Mouse (Mus musculus) limb, embryonic 10.5 days (tissue): Measurements from ENCODE around the gene Fam120a. TPM values are rescaled to one million over a fixed set of nuclear protein-coding genes. Genes with fewer than 3 reads are reported as not detected.

Source experiments
- DNase-seq: peaks from one replicate; pipeline ENCODE4 v3.0.0-alpha.2; 2017; ENCODE audit warnings: low spot score
- H3K27ac ChIP-seq: fragments of 300-500 bp; sonication (generic); 2 replicates; pipeline ENCODE4 v1.5.1; 2016; ENCODE audit warnings: mild to moderate bottlenecking
- H3K27me3 ChIP-seq: fragments of 300-500 bp; sonication (generic); 2 replicates; pipeline ENCODE4 v1.6.1; 2016; ENCODE audit warnings: low read depth, mild to moderate bottlenecking; ENCODE audit not compliant: poor library complexity, severe bottlenecking
- H3K36me3 ChIP-seq: fragments of 300-500 bp; sonication (generic); 2 replicates; pipeline ENCODE4 v1.6.1; 2016; ENCODE audit warnings: mild to moderate bottlenecking, moderate library complexity
- H3K4me1 ChIP-seq: fragments of 300-500 bp; sonication (generic); 2 replicates; pipeline ENCODE4 v1.6.1; 2016
- H3K4me3 ChIP-seq: fragments of 300-500 bp; sonication (generic); 2 replicates; pipeline ENCODE4 v1.5.1; 2016; ENCODE audit warnings: mild to moderate bottlenecking, moderate library complexity
- H3K9me3 ChIP-seq: fragments of 300-500 bp; sonication (generic); replicated peaks from 2 replicates; pipeline ENCODE4 v1.6.1; 2016; ENCODE audit warnings: mild to moderate bottlenecking
- WGBS: fragments of 180-500 bp; shearing (Covaris S2); methylation state at CpG from one replicate; pipeline ENCODE4 v1.1.7; 2016; 5-methylcytosine and 5-hydroxymethylcytosine counted together
- polyA plus RNA-seq: library from polyadenylated mRNA; unstranded; fragments of >200 nt; fragmentation: Nextera tagmentation; extraction: Ambion mirVana; gene quantifications from 2 replicates; pipeline ENCODE4 v1.2.1, GENCODE M21; 2016

The Fam120a gene
- polyA plus RNA-seq, 1 experiment from 2014 or later = 15.3 TPM

DNA sequence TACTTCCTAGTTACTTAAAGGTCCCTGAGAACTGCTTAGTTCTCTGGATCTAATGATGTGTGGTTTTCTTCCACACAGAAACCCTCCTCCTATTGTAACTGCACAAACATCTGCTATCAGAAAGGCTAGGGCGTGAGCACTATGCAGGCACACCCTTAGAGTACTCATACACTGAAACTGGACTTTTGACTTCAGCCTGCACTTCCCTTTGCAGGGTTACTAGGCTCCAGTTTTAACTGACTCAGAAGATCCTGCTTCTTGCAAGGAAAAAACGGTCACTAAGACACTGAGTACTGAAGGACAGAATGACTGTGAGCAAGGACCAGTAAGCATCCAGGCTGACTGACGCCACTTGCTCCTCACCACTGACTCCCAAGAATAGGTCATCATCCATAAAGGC lies 5.3 kb downstream of the Fam120a start:
- DNase-seq = no peak
- H3K4me3 ChIP-seq = no peak overlapping the region
- peaks cover 6% of the 10 kb centered on the region; the same call in 1 of the 2 replicates for H3K36me3 ChIP-seq

DNA sequence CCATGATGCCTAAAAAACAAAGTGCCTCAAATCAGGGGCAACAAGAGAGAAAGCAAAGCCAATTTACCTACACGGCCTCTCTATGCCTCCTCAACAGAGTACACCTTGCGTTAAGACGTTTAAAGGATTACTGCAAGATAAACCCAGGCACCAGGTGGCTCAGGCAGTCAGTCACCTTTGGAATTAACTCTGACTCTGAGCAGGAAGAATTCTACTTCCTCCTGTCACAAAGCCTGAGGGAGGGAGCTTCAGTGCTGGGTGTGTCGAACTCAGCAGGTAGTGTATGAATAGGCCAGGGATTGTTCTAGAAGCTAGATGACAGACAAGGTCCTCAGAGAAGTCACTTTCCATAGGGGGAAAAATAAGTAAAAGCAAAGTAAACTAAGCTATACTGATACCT lies 9.2 kb downstream of the Fam120a start:
- 80% methylated on average over 4 of the region's 4 CpGs for WGBS
- no peaks in the 10 kb centered on the region for H3K9me3 ChIP-seq
- DNase-seq = no peak
- no peak overlapping the region for H3K4me3 ChIP-seq
- peaks cover 6% of the 10 kb centered on the region; the same call in 1 of the 2 replicates for H3K36me3 ChIP-seq
- H3K4me1 ChIP-seq = 0 out of 2 replicates have a peak, but pooled peaks cover 3% of the 10 kb centered on the region
- no peaks in the 10 kb centered on the region for H3K27me3 ChIP-seq
- H3K27ac ChIP-seq = no peak overlapping the region

More for the DNA sequence above, 5.3 kb downstream of the Fam120a start:
- Histone ChIP-seq H3K4me1 (peaks cover 30% of the 10 kb centered on the region), H3K9me3 (no peaks in the 10 kb centered on the region), H3K27me3 (no peaks in the 10 kb centered on the region), H3K27ac (no peak overlapping the region)
- WGBS = 80% methylated on average over 3 of the region's 3 CpGs

DNA sequence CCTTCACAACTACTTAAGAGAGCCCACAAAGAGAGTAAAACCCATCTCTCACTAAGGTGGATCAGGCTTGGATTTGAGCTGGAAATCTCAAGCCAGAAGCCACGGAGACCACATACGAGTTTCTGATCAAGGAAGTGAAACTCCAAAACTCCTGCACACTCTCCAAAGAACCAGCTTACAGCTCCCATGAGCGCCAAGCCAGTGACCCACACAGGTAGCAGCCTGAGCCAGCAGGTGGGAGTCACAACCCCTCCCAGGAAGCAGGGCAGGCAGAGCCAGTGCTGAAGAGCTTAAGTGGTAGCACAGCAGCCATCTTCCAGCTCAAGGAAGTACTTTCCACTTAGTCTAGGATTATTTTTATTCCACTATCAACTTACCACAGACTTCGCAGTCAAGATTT lies 13.0 kb downstream of the Fam120a start:
- Histone ChIP-seq H3K4me3 (no peak overlapping the region), H3K27me3 (no peaks in the 10 kb centered on the region)

DNA sequence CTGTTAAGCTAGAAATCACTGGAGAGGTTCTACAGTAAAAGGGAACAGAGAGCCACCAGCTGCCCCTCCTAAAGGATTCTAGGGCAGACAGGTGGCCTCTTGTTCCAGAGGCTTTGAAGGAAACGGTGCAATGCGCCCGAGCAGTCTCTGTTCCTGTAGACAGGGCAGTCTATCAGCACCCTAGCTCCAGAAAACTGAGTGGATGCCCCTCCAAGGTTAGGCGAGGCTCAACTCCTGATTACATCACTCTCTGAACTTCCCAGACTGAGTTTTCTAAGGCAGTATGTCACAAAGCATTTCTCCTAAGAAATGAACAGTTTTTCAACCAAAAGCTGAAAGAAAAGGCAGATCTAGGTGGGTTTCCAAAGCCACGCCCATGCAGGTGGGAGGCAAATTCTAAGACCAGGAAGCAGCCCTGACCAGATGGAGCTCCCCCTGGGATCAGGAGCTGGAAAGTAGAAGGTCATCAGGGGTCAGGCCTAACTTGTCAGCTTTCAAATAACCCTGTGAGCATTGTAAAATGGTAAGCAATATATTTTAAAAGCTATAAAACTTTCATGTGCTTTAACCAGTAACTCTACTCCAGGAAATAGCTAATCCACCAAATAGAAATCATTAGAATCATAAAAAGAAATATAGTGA lies 17.1 kb downstream of the Fam120a start:
- H3K27ac ChIP-seq = no peak overlapping the region
- H3K4me1 ChIP-seq = peaks cover 23% of the 10 kb centered on the region
- peaks cover 37% of the 10 kb centered on the region for H3K36me3 ChIP-seq
- 56% methylated on average over 5 of the region's 5 CpGs for WGBS
- H3K27me3 ChIP-seq = no peaks in the 10 kb centered on the region
- H3K9me3 ChIP-seq = no peaks in the 10 kb centered on the region
- no peak for DNase-seq
- no peak overlapping the region for H3K4me3 ChIP-seq

More for the DNA sequence above, 13.0 kb downstream of the Fam120a start:
- 90% methylated on average over 4 of the region's 4 CpGs for WGBS
- no peak overlapping the region for H3K27ac ChIP-seq
- H3K36me3 ChIP-seq = peaks cover 6% of the 10 kb centered on the region; the same call in 1 of the 2 replicates
- peaks cover 23% of the 10 kb centered on the region for H3K4me1 ChIP-seq
- DNase-seq = no peak
- H3K9me3 ChIP-seq = no peaks in the 10 kb centered on the region

- 92% methylated on average over 6 of the region's 6 CpGs for WGBS
- H3K4me1 ChIP-seq = peaks cover 23% of the 10 kb centered on the region
- H3K36me3 ChIP-seq = peaks cover 52% of the 10 kb centered on the region
These were observed 18.9 kb downstream of the Fam120a start for GRCm38 (mm10) chr13:48948951-48949350.

GRCm38 (mm10) chr13:48944571-48944970 lies 23.2 kb downstream of the Fam120a start:
- Histone ChIP-seq H3K27ac (no peak overlapping the region), H3K36me3 (peaks cover 83% of the 10 kb centered on the region)

More at GRCm38 (mm10) chr13:48948951-48949350, 18.9 kb downstream of the Fam120a start:
- no peak for DNase-seq
- H3K9me3 ChIP-seq = no peaks in the 10 kb centered on the region
- no peaks in the 10 kb centered on the region for H3K27me3 ChIP-seq
- H3K4me3 ChIP-seq = no peak overlapping the region
- H3K27ac ChIP-seq = no peak overlapping the region

DNA sequence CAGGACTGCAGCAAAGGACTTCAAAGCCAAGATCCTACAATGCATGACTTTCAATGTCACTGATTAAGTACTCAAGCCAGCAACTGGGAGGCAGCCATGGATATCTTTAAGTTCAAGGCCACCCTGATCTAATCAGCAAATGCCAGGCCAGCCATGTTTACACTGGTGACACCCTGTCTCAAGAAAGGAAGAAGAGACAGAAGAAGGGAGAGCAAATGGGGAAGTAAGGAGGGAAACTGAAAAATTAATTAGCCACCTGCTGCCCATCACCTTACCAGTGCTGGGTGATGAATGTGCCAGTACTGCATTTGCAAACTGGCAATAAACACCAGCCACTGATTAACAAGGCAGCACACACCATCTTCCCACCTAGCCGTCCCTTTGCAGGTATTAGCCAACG lies 25.3 kb downstream of the Fam120a start:
- H3K36me3 ChIP-seq = peaks cover 80% of the 10 kb centered on the region

More at GRCm38 (mm10) chr13:48944571-48944970, 23.2 kb downstream of the Fam120a start:
- no peaks in the 10 kb centered on the region for H3K9me3 ChIP-seq
- H3K4me3 ChIP-seq = no peak overlapping the region
- no peaks in the 10 kb centered on the region for H3K27me3 ChIP-seq
- DNase-seq = no peak
- 90% methylated on average over 1 of the region's 1 CpGs for WGBS
- peaks cover 6% of the 10 kb centered on the region; the same call in 1 of the 2 replicates for H3K4me1 ChIP-seq

GRCm38 (mm10) chr13:48941773-48942172 lies 26.0 kb downstream of the Fam120a start:
- peaks cover 6% of the 10 kb centered on the region; the same call in 1 of the 2 replicates for H3K4me1 ChIP-seq
- no peaks in the 10 kb centered on the region for H3K27me3 ChIP-seq
- WGBS = 37% methylated on average over 3 of the region's 3 CpGs
- H3K36me3 ChIP-seq = peaks cover 75% of the 10 kb centered on the region
- no peak overlapping the region for H3K4me3 ChIP-seq
- H3K9me3 ChIP-seq = no peaks in the 10 kb centered on the region
- DNase-seq = no peak
- H3K27ac ChIP-seq = no peak overlapping the region

More for the DNA sequence above, 25.3 kb downstream of the Fam120a start:
- DNase-seq = no peak
- Histone ChIP-seq H3K9me3 (no peaks in the 10 kb centered on the region), H3K4me1 (peaks cover 6% of the 10 kb centered on the region; the same call in 1 of the 2 replicates), H3K27ac (no peak overlapping the region), H3K27me3 (no peaks in the 10 kb centered on the region), H3K4me3 (no peak overlapping the region)
- WGBS = 92% methylated on average over 2 of the region's 2 CpGs

DNA sequence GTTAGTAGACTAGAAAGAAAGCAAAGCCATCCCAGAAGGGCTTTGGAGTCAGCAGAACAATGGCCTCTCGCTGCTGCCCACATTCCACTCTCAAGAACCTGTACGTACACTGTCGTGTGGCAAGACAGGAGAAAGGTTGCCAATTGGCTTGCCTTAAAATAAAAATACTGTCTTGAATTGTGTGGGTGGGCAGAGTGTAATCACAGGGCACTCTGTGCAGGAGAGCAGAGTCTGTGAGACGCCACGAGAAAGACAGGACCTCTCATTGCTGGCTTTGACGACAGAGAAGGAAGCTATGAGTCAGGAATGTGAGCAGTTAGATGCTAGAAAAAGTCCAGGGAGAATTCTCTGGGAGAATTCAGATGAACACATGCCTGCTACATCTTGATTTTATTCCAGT lies 33.2 kb downstream of the Fam120a start:
- H3K4me1 ChIP-seq = no peaks in the 10 kb centered on the region
- no peaks in the 10 kb centered on the region for H3K27me3 ChIP-seq
- H3K4me3 ChIP-seq = no peak overlapping the region
- H3K27ac ChIP-seq = no peak overlapping the region
- 85% methylated on average over 6 of the region's 6 CpGs for WGBS
- no peak for DNase-seq
- peaks cover 82% of the 10 kb centered on the region for H3K36me3 ChIP-seq
- H3K9me3 ChIP-seq = no peaks in the 10 kb centered on the region

DNA sequence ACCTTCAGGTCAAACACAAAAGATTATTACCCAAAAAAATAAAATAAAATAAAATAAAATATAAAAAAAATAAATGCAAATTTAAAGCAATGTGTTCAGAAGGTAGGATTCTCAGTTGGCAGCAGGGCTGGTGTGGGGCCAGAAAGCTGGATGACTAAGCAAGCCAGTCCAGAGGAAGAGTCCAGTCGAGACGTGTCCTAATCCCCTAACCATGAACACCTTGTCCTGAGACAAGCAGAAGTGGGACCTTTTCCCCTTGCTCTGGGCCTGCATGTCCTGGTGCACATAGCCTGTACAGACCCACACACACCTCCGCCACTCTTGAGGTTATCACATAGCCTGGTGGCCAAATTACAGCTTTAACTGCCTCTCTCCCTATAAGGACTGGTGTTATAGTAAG lies 35.1 kb downstream of the Fam120a start:
- 92% methylated on average over 3 of the region's 3 CpGs for WGBS
- Histone ChIP-seq H3K27ac (no peak overlapping the region), H3K36me3 (peaks cover 86% of the 10 kb centered on the region), H3K9me3 (no peaks in the 10 kb centered on the region), H3K27me3 (no peaks in the 10 kb centered on the region), H3K4me1 (no peaks in the 10 kb centered on the region), H3K4me3 (no peak overlapping the region)
- DNase-seq = no peak

GRCm38 (mm10) chr13:48931687-48932086 lies 36.1 kb downstream of the Fam120a start:
- Histone ChIP-seq H3K9me3 (no peaks in the 10 kb centered on the region), H3K27ac (no peak overlapping the region), H3K27me3 (no peaks in the 10 kb centered on the region), H3K4me1 (no peaks in the 10 kb centered on the region), H3K4me3 (no peak overlapping the region), H3K36me3 (peaks cover 88% of the 10 kb centered on the region)
- DNase-seq = no peak

GRCm38 (mm10) chr13:48931232-48931631 lies 36.6 kb downstream of the Fam120a start:
- peaks cover 88% of the 10 kb centered on the region for H3K36me3 ChIP-seq
- DNase-seq = no peak
- 93% methylated on average over 5 of the region's 5 CpGs for WGBS

GRCm38 (mm10) chr13:48929535-48930110 lies 38.2 kb downstream of the Fam120a start:
- Histone ChIP-seq H3K4me3 (no peak overlapping the region), H3K27me3 (no peaks in the 10 kb centered on the region), H3K9me3 (no peaks in the 10 kb centered on the region), H3K4me1 (no peaks in the 10 kb centered on the region), H3K36me3 (peaks cover 88% of the 10 kb centered on the region), H3K27ac (no peak overlapping the region)
- DNase-seq = no peak
- 88% methylated on average over 3 of the region's 3 CpGs for WGBS

More at GRCm38 (mm10) chr13:48931232-48931631, 36.6 kb downstream of the Fam120a start:
- no peaks in the 10 kb centered on the region for H3K4me1 ChIP-seq
- H3K27ac ChIP-seq = no peak overlapping the region
- no peaks in the 10 kb centered on the region for H3K27me3 ChIP-seq
- no peak overlapping the region for H3K4me3 ChIP-seq
- no peaks in the 10 kb centered on the region for H3K9me3 ChIP-seq
